Mouse (Mus musculus) myocyte (in vitro differentiated cells): ENCODE data around the gene Copg2.

Experiments
- CEBPB ChIP-seq: IDR thresholded peaks from 2 replicates; pipeline ENCODE4 v1.6.1; 2011; ENCODE audit warnings: mild to moderate bottlenecking, moderate library complexity; ENCODE audit not compliant: poor library complexity, insufficient read depth, severe bottlenecking
- MAX ChIP-seq: IDR thresholded peaks from one replicate; pipeline ENCODE4 v1.6.1; 2011; ENCODE audit warnings: low read depth, mild to moderate bottlenecking, control low read depth
- MYOG ChIP-seq, 3 experiments: IDR thresholded peaks; one replicate each; pipeline ENCODE4 v1.6.1; 2011; ENCODE audit warnings: control low read depth in 2 of 3, low read depth in 2 of 3, mild to moderate bottlenecking in 2 of 3; ENCODE audit not compliant: insufficient read length in 2 of 3, control insufficient read depth in 1 of 3, insufficient read depth in 1 of 3
- POLR2A ChIP-seq: IDR thresholded peaks from one replicate; pipeline ENCODE4 v1.6.1; 2011; ENCODE audit warnings: low read depth, mild to moderate bottlenecking, control low read depth, moderate library complexity; ENCODE audit not compliant: insufficient read length
- TCF12 ChIP-seq: IDR thresholded peaks from one replicate; pipeline ENCODE4 v1.6.1; 2011; ENCODE audit warnings: mild to moderate bottlenecking, control low read depth; ENCODE audit not compliant: poor library complexity, insufficient read depth, severe bottlenecking

DNA sequence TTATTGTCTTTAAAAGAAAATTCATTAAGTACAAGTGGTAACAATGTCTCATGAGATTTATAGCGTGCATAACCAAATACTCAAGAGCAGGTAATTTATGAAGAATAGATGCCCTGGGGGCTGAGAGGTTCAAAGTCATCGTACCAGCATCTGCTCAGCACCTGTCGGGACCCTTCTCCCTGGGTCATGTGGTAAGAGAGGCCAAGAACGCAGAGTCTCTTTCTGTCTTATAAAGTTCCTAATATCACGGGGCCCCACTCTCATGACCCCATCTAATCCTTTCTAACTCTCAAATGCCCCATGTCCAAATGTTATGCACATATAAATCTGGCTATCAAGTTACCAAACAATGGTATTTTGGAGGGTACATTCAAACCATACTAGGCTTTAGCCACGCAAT is 193.7 kb downstream of the Copg2 start:
- no peak for TF ChIP-seq MAX
- TF ChIP-seq MYOG (IDR thresholded peaks at IDR 0.05; ENCODE audit: control insufficient read depth in 1 of 3, insufficient read depth in 1 of 3, insufficient read length in 2 of 3, low read depth in 2 of 3) = no peak
- no peak for TF ChIP-seq TCF12
- TF ChIP-seq CEBPB = no peak
- no peak for TF ChIP-seq POLR2A
